Mouse (Mus musculus) T-helper 1 cell (primary cell): ENCODE results near the gene Rras.

Experiments
- in situ Hi-C: fragments of 300-600 bp; cut with MboI, MseI; formaldehyde crosslinking; loops from one replicate; pipeline ENCODE4 v1.15.1; 2025; ENCODE audit warnings: high pct_unique_total_duplicates

Rras gene

GRCm38 (mm10) chr7:45025601-45026220 lies 8.0 kb downstream of the Rras start:
- in situ Hi-C loops = no loop called here

- in situ Hi-C loops = no loop called here
Observed at GRCm38 (mm10) chr7:45026256-45026655, 8.5 kb downstream of the Rras start.

GRCm38 (mm10) chr7:45027761-45028160 lies 10.0 kb downstream of the Rras start:
- in situ Hi-C loops = no loop called here

- in situ Hi-C loops = no loop called here
Observed at GRCm38 (mm10) chr7:45028351-45028750, 10.6 kb downstream of the Rras start.

- in situ Hi-C loops = loop anchor here (5.0 kb wide), 1 partner anchor 42 kb away; no protein-coding TSS in a partner anchor
Observed at GRCm38 (mm10) chr7:45029995-45030394, 12.2 kb downstream of the Rras start.

- in situ Hi-C loops = loop anchor here (5.0 kb wide), 1 partner anchor 41 kb away; no protein-coding TSS in a partner anchor
Observed at GRCm38 (mm10) chr7:45030857-45031256, 13.1 kb downstream of the Rras start.

- in situ Hi-C loops = loop anchor here (5.0 kb wide), 1 partner anchor 38 kb away; no protein-coding TSS in a partner anchor
Observed at GRCm38 (mm10) chr7:45033722-45034359, 16.1 kb downstream of the Rras start.

GRCm38 (mm10) chr7:45035631-45036030 lies 17.9 kb downstream of the Rras start:
- in situ Hi-C loops = no loop called here

GRCm38 (mm10) chr7:45036702-45037101 lies 18.9 kb downstream of the Rras start:
- in situ Hi-C loops = no loop called here

- in situ Hi-C loops = no loop called here
Observed at GRCm38 (mm10) chr7:45037720-45038361, 20.1 kb downstream of the Rras start.

- in situ Hi-C loops = no loop called here
Observed at GRCm38 (mm10) chr7:45038411-45038810, 20.6 kb downstream of the Rras start.

GRCm38 (mm10) chr7:45040851-45041250 lies 23.1 kb downstream of the Rras start:
- in situ Hi-C loops = no loop called here

GRCm38 (mm10) chr7:45043307-45043706 lies 25.5 kb downstream of the Rras start:
- in situ Hi-C loops = no loop called here

GRCm38 (mm10) chr7:45045741-45046140 lies 28.0 kb downstream of the Rras start:
- in situ Hi-C loops = no loop called here

- in situ Hi-C loops = no loop called here
Observed at GRCm38 (mm10) chr7:45046853-45047350, 29.1 kb downstream of the Rras start.

- in situ Hi-C loops = no loop called here
Observed at GRCm38 (mm10) chr7:45047491-45047890, 29.7 kb downstream of the Rras start.

- in situ Hi-C loops = no loop called here
Observed at GRCm38 (mm10) chr7:45048001-45048890, 30.5 kb downstream of the Rras start.

- in situ Hi-C loops = no loop called here
Observed at GRCm38 (mm10) chr7:45048923-45049657, 31.3 kb downstream of the Rras start.

GRCm38 (mm10) chr7:45050945-45051600 lies 33.3 kb downstream of the Rras start:
- in situ Hi-C loops = no loop called here

GRCm38 (mm10) chr7:45051601-45051974 lies 33.8 kb downstream of the Rras start:
- in situ Hi-C loops = no loop called here
